Comparison of ENCODE assay signal across 21 mouse cellular contexts in genomic region chr1:69585546-69585945, GRCm38 (mm10).
A peak's percentile ranks its signal among the peaks of the same experiment; 100 is the strongest.
DNase-seq lines count a peak whose midpoint lies in the region.
"Had no signal": no experiment of that assay in that cellular context is flagged by ENCODE, and none has a peak within 500 bp of the region (broad histone marks: within the 10 kb centered on the region; RNA-seq: fewer than 3 reads in every experiment).

No protein-coding gene starts in this region.

- 53% methylated on average over 2 of the region's 2 CpGs for WGBS in heart, embryonic 10.5 days

- no peaks in the 10 kb centered on the region for H3K4me1 ChIP-seq in heart, embryonic 10.5 days
- H3K4me1 ChIP-seq: hindbrain, embryonic 13.5 days had no signal

- H3K27me3 ChIP-seq in heart, embryonic 10.5 days (ENCODE audit: insufficient read depth, poor library complexity, severe bottlenecking), result no peaks in the 10 kb centered on the region
- H3K27me3 ChIP-seq: CH12.LX; hindbrain, embryonic 13.5 days; Patski had no signal

- H3K9me3 ChIP-seq in heart, embryonic 10.5 days, result no peaks in the 10 kb centered on the region
- H3K9me3 ChIP-seq: G1E; hindbrain, embryonic 13.5 days had no signal

- no peak overlapping the region for H3K27ac ChIP-seq in heart, embryonic 10.5 days
- H3K27ac ChIP-seq: gastrocnemius, adult 2 months; hindbrain, embryonic 13.5 days; hindbrain, postnatal 0 days had no signal

- peak; percentile 11 for DNase-seq in adrenal gland, adult 8-10 months
- no peak for DNase-seq in adrenal gland, postnatal 4 days (ENCODE audit: low spot score in 2 of 2)
- DNase-seq in adrenal gland, postnatal 10 days, result peak; percentile 53
- DNase-seq in adrenal gland, postnatal 36 days, result peak; percentile 35 to 59
- DNase-seq in gonadal fat pad, adult 2 months (ENCODE audit: low read depth), result peak; percentile 41
- no peak for DNase-seq in cerebellum, adult 9-10 months
- no peak for DNase-seq in heart, embryonic 10.5 days (ENCODE audit: low spot score)
- DNase-seq: B cell, adult 2 months; cerebellum, adult 11-12 months; cerebellum, adult 8-10 months; cerebellum, postnatal 14 days; forebrain, postnatal 0 days; gastrocnemius, adult 2 months; gastrocnemius, postnatal 14 days; heart, adult 18-20 months; kidney, adult 2 months had no signal

- no peak overlapping the region for H3K4me3 ChIP-seq in heart, embryonic 10.5 days
- H3K4me3 ChIP-seq: gastrocnemius, adult 2 months; hindbrain, embryonic 13.5 days had no signal

- H3K36me3 ChIP-seq in heart, embryonic 10.5 days, result no peaks in the 10 kb centered on the region
- H3K36me3 ChIP-seq: G1E; hindbrain, embryonic 13.5 days had no signal

Comparison
In these comparisons a context has a peak if more than half of its experiments do, and no peak if none do; other contexts are left out.
1. DNase-seq: peak in adrenal gland, adult 8-10 months (single experiment), adrenal gland, postnatal 10 days (single experiment), adrenal gland, postnatal 36 days (2 of 2) and gonadal fat pad, adult 2 months (single experiment); none in adrenal gland, postnatal 4 days (0 of 2), cerebellum, adult 9-10 months (single experiment) and heart, embryonic 10.5 days (single experiment).